Mouse (Mus musculus): ENCODE results near the gene Terb1. TPM values are rescaled to one million over a fixed set of nuclear protein-coding genes. Genes with fewer than 3 reads are reported as not detected.

Terb1 gene
- polyA plus RNA-seq, 1 experiment from 2014 or later: 0.05 TPM

GRCm38 (mm10) chr8:104517872-104518271, 8.2 kb upstream of the Terb1 start:
- Histone ChIP-seq H3K27ac (ENCODE audit: low read depth, low read length) (no peak overlapping the region), H3K4me2 (no peak overlapping the region), H3K9ac (ENCODE audit: low read depth, low read length) (no peak overlapping the region), H3K27me3 (replicated peaks; ENCODE audit: control insufficient read depth, insufficient read depth, low read length) (no peaks in the 10 kb centered on the region), H3K36me3 (ENCODE audit: control insufficient read depth, insufficient read depth, low read length) (peaks cover 7% of the 10 kb centered on the region), H3K4me3 (ENCODE audit: low read depth, low read length) (no peak overlapping the region), H3K4me1 (replicated peaks; ENCODE audit: control insufficient read depth, insufficient read depth, low read length) (no peaks in the 10 kb centered on the region), H3K9me3 (ENCODE audit: control insufficient read depth, low read length) (no peaks in the 10 kb centered on the region)
- ATAC-seq (replicated peaks; ENCODE audit: low FRiP score) (no peak), DNase-seq (ENCODE audit: low spot score) (no peak)
- 87% methylated on average over 5 of the region's 5 CpGs for WGBS

- ATAC-seq (replicated peaks; ENCODE audit: low FRiP score): 0 out of 2 replicates have a peak, but pooled peaks have one; percentile 19
- WGBS: 80% methylated on average over 3 of the region's 3 CpGs
- Histone ChIP-seq H3K36me3 (ENCODE audit: control insufficient read depth, insufficient read depth, low read length) (no peaks in the 10 kb centered on the region; the same call in 1 of the 2 replicates), H3K4me3 (ENCODE audit: low read depth, low read length) (no peak overlapping the region; the same call in 1 of the 2 replicates), H3K27me3 (replicated peaks; ENCODE audit: control insufficient read depth, insufficient read depth, low read length) (no peaks in the 10 kb centered on the region), H3K27ac (ENCODE audit: low read depth, low read length) (no peak overlapping the region), H3K4me1 (replicated peaks; ENCODE audit: control insufficient read depth, insufficient read depth, low read length) (0 out of 2 replicates have a peak, but pooled peaks cover 6% of the 10 kb centered on the region), H3K4me2 (peak overlapping the region; percentile 96), H3K9me3 (ENCODE audit: control insufficient read depth, low read length) (no peaks in the 10 kb centered on the region), H3K9ac (ENCODE audit: low read depth, low read length) (no peak overlapping the region)
- no peak for DNase-seq (ENCODE audit: low spot score)
Observed at GRCm38 (mm10) chr8:104510134-104510533, 424 bp upstream of the Terb1 start.

GRCm38 (mm10) chr8:104479091-104479490, 30.6 kb downstream of the Terb1 start:
- Histone ChIP-seq H3K27me3 (replicated peaks; ENCODE audit: control insufficient read depth, insufficient read depth, low read length) (no peaks in the 10 kb centered on the region; the same call in 1 of the 2 replicates), H3K4me1 (replicated peaks; ENCODE audit: control insufficient read depth, insufficient read depth, low read length) (no peaks in the 10 kb centered on the region), H3K4me2 (no peak overlapping the region), H3K9ac (ENCODE audit: low read depth, low read length) (no peak overlapping the region), H3K36me3 (ENCODE audit: control insufficient read depth, insufficient read depth, low read length) (no peaks in the 10 kb centered on the region), H3K9me3 (ENCODE audit: control insufficient read depth, low read length) (no peaks in the 10 kb centered on the region), H3K27ac (ENCODE audit: low read depth, low read length) (no peak overlapping the region), H3K4me3 (ENCODE audit: low read depth, low read length) (no peak overlapping the region)
- DNase-seq (ENCODE audit: low spot score) (no peak), ATAC-seq (replicated peaks; ENCODE audit: low FRiP score) (no peak)
- 63% methylated on average over 1 of the region's 1 CpGs for WGBS

- Histone ChIP-seq H3K9ac (ENCODE audit: low read depth, low read length) (no peak overlapping the region), H3K27ac (ENCODE audit: low read depth, low read length) (no peak overlapping the region), H3K9me3 (ENCODE audit: control insufficient read depth, low read length) (no peaks in the 10 kb centered on the region), H3K36me3 (ENCODE audit: control insufficient read depth, insufficient read depth, low read length) (no peaks in the 10 kb centered on the region), H3K27me3 (replicated peaks; ENCODE audit: control insufficient read depth, insufficient read depth, low read length) (no peaks in the 10 kb centered on the region; the same call in 1 of the 2 replicates), H3K4me2 (no peak overlapping the region), H3K4me3 (ENCODE audit: low read depth, low read length) (no peak overlapping the region), H3K4me1 (replicated peaks; ENCODE audit: control insufficient read depth, insufficient read depth, low read length) (no peaks in the 10 kb centered on the region)
- WGBS: 66% methylated on average over 3 of the region's 3 CpGs
- ATAC-seq (replicated peaks; ENCODE audit: low FRiP score) (no peak), DNase-seq (ENCODE audit: low spot score) (no peak)
Observed at GRCm38 (mm10) chr8:104472465-104472864, 37.2 kb downstream of the Terb1 start.

GRCm38 (mm10) chr8:104467463-104467862, 42.2 kb downstream of the Terb1 start:
- Histone ChIP-seq H3K9me3 (ENCODE audit: control insufficient read depth, low read length) (no peaks in the 10 kb centered on the region), H3K4me2 (no peak overlapping the region), H3K27me3 (replicated peaks; ENCODE audit: control insufficient read depth, insufficient read depth, low read length) (no peaks in the 10 kb centered on the region), H3K4me3 (ENCODE audit: low read depth, low read length) (no peak overlapping the region), H3K27ac (ENCODE audit: low read depth, low read length) (no peak overlapping the region), H3K36me3 (ENCODE audit: control insufficient read depth, insufficient read depth, low read length) (no peaks in the 10 kb centered on the region), H3K9ac (ENCODE audit: low read depth, low read length) (no peak overlapping the region), H3K4me1 (replicated peaks; ENCODE audit: control insufficient read depth, insufficient read depth, low read length) (no peaks in the 10 kb centered on the region)
- no peak for DNase-seq (ENCODE audit: low spot score)
- 64% methylated on average over 2 of the region's 2 CpGs for WGBS
- no peak for ATAC-seq (replicated peaks; ENCODE audit: low FRiP score)

- Histone ChIP-seq H3K9ac (ENCODE audit: low read depth, low read length) (no peak overlapping the region), H3K36me3 (ENCODE audit: control insufficient read depth, insufficient read depth, low read length) (no peaks in the 10 kb centered on the region), H3K4me2 (no peak overlapping the region), H3K27me3 (replicated peaks; ENCODE audit: control insufficient read depth, insufficient read depth, low read length) (no peaks in the 10 kb centered on the region), H3K4me3 (ENCODE audit: low read depth, low read length) (no peak overlapping the region), H3K9me3 (ENCODE audit: control insufficient read depth, low read length) (no peaks in the 10 kb centered on the region), H3K27ac (ENCODE audit: low read depth, low read length) (no peak overlapping the region), H3K4me1 (replicated peaks; ENCODE audit: control insufficient read depth, insufficient read depth, low read length) (no peaks in the 10 kb centered on the region)
- 60% methylated on average over 3 of the region's 3 CpGs for WGBS
- no peak for DNase-seq (ENCODE audit: low spot score)
- 0 out of 2 replicates have a peak, but pooled peaks have one; percentile 43 for ATAC-seq (replicated peaks; ENCODE audit: low FRiP score)
Observed at GRCm38 (mm10) chr8:104452177-104452576, 57.5 kb downstream of the Terb1 start.

GRCm38 (mm10) chr8:104448796-104449195, 60.9 kb downstream of the Terb1 start:
- no peaks in the 10 kb centered on the region for H3K4me1 ChIP-seq (replicated peaks; ENCODE audit: control insufficient read depth, insufficient read depth, low read length)
- ATAC-seq (replicated peaks; ENCODE audit: low FRiP score): no peak
- H3K4me2 ChIP-seq: no peak overlapping the region
- WGBS: 58% methylated on average over 3 of the region's 3 CpGs
- no peaks in the 10 kb centered on the region for H3K9me3 ChIP-seq (ENCODE audit: control insufficient read depth, low read length)
- no peak overlapping the region for H3K27ac ChIP-seq (ENCODE audit: low read depth, low read length)
- no peak overlapping the region for H3K9ac ChIP-seq (ENCODE audit: low read depth, low read length)
- no peak overlapping the region for H3K4me3 ChIP-seq (ENCODE audit: low read depth, low read length)
- no peaks in the 10 kb centered on the region for H3K36me3 ChIP-seq (ENCODE audit: control insufficient read depth, insufficient read depth, low read length)
- H3K27me3 ChIP-seq (replicated peaks; ENCODE audit: control insufficient read depth, insufficient read depth, low read length): no peaks in the 10 kb centered on the region
- no peak for DNase-seq (ENCODE audit: low spot score)

GRCm38 (mm10) chr8:104446016-104446415, 63.7 kb downstream of the Terb1 start:
- Histone ChIP-seq H3K27me3 (replicated peaks; ENCODE audit: control insufficient read depth, insufficient read depth, low read length) (no peaks in the 10 kb centered on the region), H3K36me3 (ENCODE audit: control insufficient read depth, insufficient read depth, low read length) (no peaks in the 10 kb centered on the region), H3K9me3 (ENCODE audit: control insufficient read depth, low read length) (no peaks in the 10 kb centered on the region), H3K9ac (ENCODE audit: low read depth, low read length) (no peak overlapping the region), H3K27ac (ENCODE audit: low read depth, low read length) (no peak overlapping the region), H3K4me2 (no peak overlapping the region), H3K4me1 (replicated peaks; ENCODE audit: control insufficient read depth, insufficient read depth, low read length) (peaks cover 8% of the 10 kb centered on the region), H3K4me3 (ENCODE audit: low read depth, low read length) (no peak overlapping the region)
- DNase-seq (ENCODE audit: low spot score) (no peak), ATAC-seq (replicated peaks; ENCODE audit: low FRiP score) (no peak)
- 77% methylated on average over 3 of the region's 3 CpGs for WGBS

- no peaks in the 10 kb centered on the region for H3K27me3 ChIP-seq (replicated peaks; ENCODE audit: control insufficient read depth, insufficient read depth, low read length)
- DNase-seq (ENCODE audit: low spot score) (no peak), ATAC-seq (replicated peaks; ENCODE audit: low FRiP score) (no peak)
- no peak overlapping the region for H3K4me2 ChIP-seq
- H3K27ac ChIP-seq (ENCODE audit: low read depth, low read length): no peak overlapping the region
- no peaks in the 10 kb centered on the region for H3K9me3 ChIP-seq (ENCODE audit: control insufficient read depth, low read length)
- H3K36me3 ChIP-seq (ENCODE audit: control insufficient read depth, insufficient read depth, low read length): peaks cover 5% of the 10 kb centered on the region; the same call in 1 of the 2 replicates
- H3K4me1 ChIP-seq (replicated peaks; ENCODE audit: control insufficient read depth, insufficient read depth, low read length): peaks cover 10% of the 10 kb centered on the region
- H3K9ac ChIP-seq (ENCODE audit: low read depth, low read length): no peak overlapping the region
- 60% methylated on average over 6 of the region's 6 CpGs for WGBS
- no peak overlapping the region for H3K4me3 ChIP-seq (ENCODE audit: low read depth, low read length)
Observed at GRCm38 (mm10) chr8:104445248-104445647, 64.5 kb downstream of the Terb1 start.

Measured in liver, embryonic 11.5 days (tissue).